Mouse (Mus musculus) left cerebral cortex, postnatal 10 days (tissue): ENCODE results near the gene Vps50. TPM values are rescaled to one million over a fixed set of nuclear protein-coding genes. Genes with fewer than 3 reads are reported as not detected.
"Not testable (repeated sequence)": the region's sequence is repeated elsewhere in the genome, so short reads cannot be mapped to it uniquely, and the experiment has no call there.

ENCODE experiments used
- DNase-seq, 2 experiments: peaks; one replicate each; pipeline ENCODE4 v3.0.0; 2021 to 2022; ENCODE audit warnings: low spot score in 2 of 2, mixed read lengths in 1 of 2; ENCODE audit errors: extremely low spot score in 1 of 2
- intact Hi-C: fragments of 180-260 bp; cut with DNase I; formaldehyde crosslinking; loops from one replicate; pipeline ENCODE4 v1.15.1; 2025
- total RNA-seq, 2 experiments: library from RNA; stranded (reverse); gene quantifications; 2 replicates each; pipeline ENCODE4 v1.2.3; 2021

Gene Vps50
- 10 to 100 TPM; 60.1 to 61.9 TPM for total RNA-seq

- intact Hi-C loops, result loop anchor here (5.0 kb wide), 1 partner anchor 46 kb away; no protein-coding TSS in a partner anchor
- DNase-seq, result peak; percentile 92 to 93
Observed at GRCm38 (mm10) chr6:3498162-3498848, at the start of gene Vps50, which contains the start of gene Hepacam2. Vps50 (plus strand) TSS chr6:3498382. Hepacam2 (minus strand) TSS chr6:3498298.

- intact Hi-C loops, result loop anchor here (5.0 kb wide), 1 partner anchor 43 kb away; the partner anchor contains the start of genes Hepacam2 and Vps50
- DNase-seq, result no peak
Observed at GRCm38 (mm10) chr6:3454421-3454820, 43.8 kb upstream of the Vps50 start.

DNA sequence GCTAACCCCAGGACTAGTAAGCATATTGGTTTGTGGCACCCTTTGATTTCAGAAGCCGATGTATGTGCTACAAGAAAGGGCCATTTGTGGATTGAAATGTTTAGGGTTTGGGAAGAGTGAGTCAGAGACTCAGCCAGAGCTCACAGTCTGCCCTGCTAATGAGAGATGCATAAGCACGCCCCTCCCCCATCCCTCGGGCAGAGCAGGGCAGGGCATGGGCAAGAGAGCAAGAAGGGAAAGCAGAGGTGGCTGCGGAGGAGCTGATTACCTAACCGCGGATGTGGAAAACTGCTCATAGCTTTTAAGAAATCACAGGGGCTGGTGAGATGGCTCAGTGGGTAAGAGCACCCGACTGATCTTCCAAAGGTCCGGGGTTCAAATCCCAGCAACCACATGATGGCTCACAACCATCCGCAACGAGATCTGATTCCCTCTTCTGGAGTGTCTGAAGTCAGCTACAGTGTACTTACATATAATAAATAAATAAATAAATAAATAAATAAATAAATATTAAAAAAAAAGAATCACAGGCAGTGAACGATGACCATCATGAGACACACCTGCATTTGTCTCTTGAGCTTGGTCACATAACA lies 42.1 kb upstream of the Vps50 start:
- DNase-seq, result peak in 1 of 2 experiments; percentile 32
- intact Hi-C loops, result no loop called here

DNA sequence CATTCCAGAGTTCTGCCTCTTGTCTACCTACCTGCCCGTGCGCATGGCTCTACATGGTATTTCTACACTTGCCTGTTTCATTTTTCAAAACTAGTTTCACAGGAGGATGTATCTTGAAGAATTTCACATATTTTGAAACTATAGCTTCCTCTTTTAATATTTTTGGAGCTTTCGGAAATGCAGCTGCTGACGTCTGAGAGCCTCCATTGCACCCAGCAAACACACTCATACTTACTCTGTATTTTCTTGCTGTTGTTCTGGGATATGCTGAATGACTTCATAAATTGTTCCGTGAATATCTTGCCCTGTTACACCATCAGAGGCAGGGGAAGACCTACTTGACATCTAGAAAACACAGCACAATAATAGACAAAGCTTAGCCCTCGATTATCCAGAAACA lies 35.2 kb upstream of the Vps50 start:
- intact Hi-C loops, result no loop called here
- DNase-seq, result no peak

GRCm38 (mm10) chr6:3463594-3463993 lies 34.6 kb upstream of the Vps50 start:
- intact Hi-C loops, result no loop called here

DNA sequence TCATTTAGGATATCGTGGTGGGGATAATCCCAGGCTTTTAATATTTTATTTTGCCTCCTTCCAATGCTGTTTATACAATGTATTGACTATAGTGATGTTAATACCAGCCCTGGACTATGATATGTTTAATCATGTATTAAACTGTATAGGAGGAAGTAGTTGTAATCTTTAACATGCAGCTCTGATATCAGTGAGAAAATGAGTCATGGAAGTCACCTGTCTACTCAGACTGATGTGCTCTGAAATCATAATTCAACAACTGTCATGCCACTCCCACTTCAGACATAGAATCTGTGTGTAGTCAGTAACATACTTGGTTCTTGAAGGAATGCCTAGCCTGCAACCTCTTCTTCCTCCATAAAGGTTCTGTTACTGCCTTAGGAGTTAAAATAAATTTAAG lies 29.6 kb upstream of the Vps50 start:
- intact Hi-C loops, result no loop called here
- no peak for DNase-seq

More at GRCm38 (mm10) chr6:3463594-3463993, 34.6 kb upstream of the Vps50 start:
- no peak for DNase-seq

DNA sequence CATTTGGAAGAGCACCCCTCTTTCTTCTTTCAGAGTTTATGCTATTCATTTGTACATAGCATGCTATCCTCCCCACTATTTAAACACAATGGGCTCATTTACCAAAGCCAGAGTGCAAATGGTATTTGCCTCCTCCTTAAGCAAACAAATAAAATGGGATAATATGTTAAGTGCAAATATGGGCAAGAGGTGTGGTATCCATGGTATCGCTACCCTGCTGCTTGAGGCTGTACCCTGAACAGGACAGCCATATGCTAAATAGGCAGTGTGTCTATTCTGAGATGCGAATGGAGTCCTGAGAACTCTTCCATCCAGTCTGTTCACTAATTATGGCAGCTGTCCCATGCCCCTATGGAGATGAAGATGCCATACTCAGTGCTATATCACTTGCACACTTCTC lies 27.5 kb upstream of the Vps50 start:
- no peak for DNase-seq
- intact Hi-C loops, result no loop called here

DNA sequence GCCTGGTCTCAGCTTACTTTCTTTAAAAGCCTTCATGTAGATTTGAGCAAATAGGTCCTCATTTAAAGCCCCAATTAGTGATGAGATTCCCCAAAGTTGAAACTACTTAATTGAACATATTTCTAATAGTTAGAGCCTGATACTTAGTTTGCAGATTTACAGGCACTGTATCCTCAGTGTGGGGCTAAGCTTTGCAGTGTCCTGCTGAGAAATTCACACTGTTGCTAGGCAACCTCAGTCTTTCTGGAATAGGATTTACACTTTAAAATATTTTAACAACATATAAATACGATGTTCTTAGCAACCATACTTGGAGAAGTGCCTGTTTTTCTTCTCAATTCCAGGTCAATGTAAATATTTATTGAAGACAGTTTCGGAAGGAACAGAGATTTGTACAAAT lies 21.9 kb upstream of the Vps50 start:
- intact Hi-C loops, result no loop called here
- DNase-seq, result peak in 1 of 2 experiments; percentile 31

- intact Hi-C loops, result no loop called here
- no peak for DNase-seq
Observed at GRCm38 (mm10) chr6:3479853-3480252, 18.3 kb upstream of the Vps50 start.

DNA sequence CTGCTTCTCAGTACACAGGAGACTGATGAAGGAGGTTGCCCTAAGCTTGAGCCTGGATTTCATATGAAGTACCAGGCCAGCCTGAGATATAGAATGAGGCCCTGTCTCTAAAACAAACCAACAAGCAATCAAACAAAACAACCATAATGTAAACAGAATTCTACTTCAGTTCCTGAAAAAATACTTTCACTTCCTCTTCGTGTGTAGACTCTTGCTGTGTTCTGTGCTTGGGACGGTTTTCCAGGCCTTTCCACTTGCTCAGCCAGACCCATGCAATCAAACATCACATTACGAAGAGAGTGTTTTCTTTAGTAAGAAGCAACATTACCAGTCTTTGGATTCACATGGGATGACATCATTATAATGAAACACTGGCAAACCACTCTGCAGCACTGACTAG lies 16.5 kb upstream of the Vps50 start:
- no peak for DNase-seq
- intact Hi-C loops, result no loop called here

- intact Hi-C loops, result no loop called here
- no peak for DNase-seq
Observed at GRCm38 (mm10) chr6:3485133-3485532, 13.0 kb upstream of the Vps50 start.

DNA sequence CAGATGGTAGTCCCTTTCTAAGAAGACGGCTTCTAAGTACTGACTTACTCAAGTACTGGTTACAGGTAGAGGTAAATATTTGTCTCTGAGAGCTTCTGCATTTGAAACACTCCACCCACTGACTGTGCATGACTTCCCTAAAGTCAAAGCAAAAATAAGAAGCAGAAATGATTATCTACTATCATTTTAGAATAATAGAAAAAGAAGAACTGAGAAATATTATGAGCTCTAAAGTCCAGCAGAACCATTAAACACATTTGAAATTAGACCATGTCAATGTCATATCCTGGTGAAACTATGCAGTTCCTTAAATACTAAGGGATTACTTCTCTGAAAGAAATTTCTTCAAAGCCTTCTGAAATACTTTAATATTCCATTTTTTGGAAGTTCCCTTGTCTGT lies 10.8 kb upstream of the Vps50 start:
- intact Hi-C loops, result no loop called here

GRCm38 (mm10) chr6:3494285-3494684 lies 3.9 kb upstream of the Vps50 start:
- intact Hi-C loops, result no loop called here
- no peak for DNase-seq

More for the DNA sequence above, 10.8 kb upstream of the Vps50 start:
- DNase-seq, result no peak

DNA sequence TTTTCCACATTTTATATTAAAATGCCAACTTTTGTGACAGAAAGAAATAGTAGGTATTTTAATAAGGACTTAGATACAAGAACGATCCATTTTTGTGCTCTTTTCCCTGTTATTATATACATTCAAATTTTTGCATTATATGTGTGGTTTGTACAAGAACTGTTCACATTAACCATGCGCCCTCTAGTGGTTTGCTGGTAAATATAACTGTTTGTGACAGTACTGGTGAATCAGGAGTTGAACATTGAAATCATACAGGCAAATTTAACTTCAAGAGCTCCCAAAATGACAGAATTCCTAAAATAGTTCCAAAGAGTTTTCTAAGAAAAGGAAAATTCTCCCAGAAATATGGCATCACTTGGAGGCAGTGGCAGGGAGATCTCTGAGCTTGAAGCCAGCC lies 2.0 kb upstream of the Vps50 start:
- intact Hi-C loops, result loop anchor here (5.0 kb wide), 1 partner anchor 44 kb away; no protein-coding TSS in a partner anchor
- DNase-seq, result peak; percentile 37 to 79

DNA sequence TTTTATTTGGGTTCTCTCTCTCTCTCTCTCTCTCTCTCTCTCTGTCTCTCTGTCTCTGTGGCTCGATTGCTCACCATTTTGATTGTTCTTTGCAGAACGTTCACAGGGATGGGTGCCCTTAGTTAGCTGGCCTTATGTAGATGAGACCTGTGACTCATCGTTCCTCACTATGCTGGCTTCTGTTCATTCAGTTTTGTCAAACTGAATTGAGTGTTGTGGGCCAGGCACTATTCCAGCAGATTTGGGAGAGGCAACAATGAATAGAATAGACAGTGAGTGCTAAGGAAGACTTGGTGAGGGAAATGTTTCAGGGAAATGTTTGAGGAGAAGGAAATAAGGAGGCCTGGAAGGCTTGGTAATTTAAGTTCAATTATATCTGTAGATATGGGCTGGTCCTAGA lies 2.1 kb downstream of the Vps50 start:
- DNase-seq, result no peak
- intact Hi-C loops, result no loop called here

DNA sequence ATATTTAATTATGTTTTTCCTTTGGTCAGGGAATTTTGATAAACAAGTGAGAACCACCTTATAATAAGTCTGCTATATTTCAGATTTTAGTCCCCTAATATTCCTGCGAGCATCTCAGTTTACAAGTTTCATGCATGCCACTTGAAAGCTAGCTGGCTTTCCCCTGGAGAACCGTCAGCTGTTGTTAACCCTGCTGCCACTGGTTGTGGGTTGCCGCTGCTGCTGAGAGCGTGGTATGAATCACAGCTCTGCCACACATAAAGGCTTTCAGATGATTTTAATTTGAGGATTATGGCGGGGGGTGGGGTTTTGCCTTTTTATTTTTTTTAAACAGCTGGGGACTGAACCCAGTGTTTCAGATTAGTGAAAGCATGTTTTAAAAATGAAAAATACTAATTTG lies 7.1 kb downstream of the Vps50 start:
- no peak for DNase-seq
- intact Hi-C loops, result no loop called here

DNA sequence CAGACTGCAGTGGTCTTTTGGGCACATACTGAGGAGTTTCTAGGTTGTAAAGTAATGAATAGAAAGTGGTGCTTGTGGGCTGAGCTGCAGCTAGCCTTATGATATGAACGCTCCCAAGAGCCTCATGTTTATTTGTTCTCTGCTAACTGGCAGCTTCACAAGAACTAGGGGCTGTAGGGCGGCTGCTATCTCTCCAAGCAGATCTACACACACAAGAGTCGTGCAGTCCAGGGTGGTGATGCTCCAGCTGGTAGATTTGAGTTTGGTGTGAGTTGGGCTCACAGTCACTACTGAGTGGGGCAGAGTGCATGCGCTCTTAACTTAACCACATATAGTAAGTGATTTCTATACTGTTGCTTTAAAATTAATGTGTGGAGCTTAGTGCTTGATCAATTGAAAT lies 8.9 kb downstream of the Vps50 start:
- intact Hi-C loops, result no loop called here
- no peak for DNase-seq

- intact Hi-C loops, DNase-seq: not testable (repeated sequence)
Observed at GRCm38 (mm10) chr6:3508151-3508550, 10.0 kb downstream of the Vps50 start.

DNA sequence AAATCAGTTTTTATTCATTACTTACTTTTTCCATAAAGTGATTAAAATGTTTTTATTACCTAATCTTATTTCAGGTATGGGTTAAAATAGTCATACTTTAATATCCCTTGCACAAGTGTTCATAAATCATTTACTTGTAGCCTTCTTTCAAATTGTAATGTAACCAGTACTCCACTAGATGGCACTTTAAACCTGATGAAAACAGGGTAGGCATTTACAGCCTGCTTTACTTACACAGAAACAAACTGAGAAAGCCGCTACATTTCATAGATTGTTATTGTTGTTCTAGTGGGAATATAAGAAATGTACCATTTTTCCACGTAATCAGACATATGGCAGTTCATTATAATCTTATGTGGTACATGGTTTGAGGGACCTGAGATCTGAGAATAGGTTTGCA lies 11.6 kb downstream of the Vps50 start:
- intact Hi-C loops, result loop anchor here (5.0 to 10.0 kb wide), 4 partner anchors 1235 to 1893 kb away; partner anchors contain the start of genes Asb4, Peg10 and Sgce
- DNase-seq, result peak in 1 of 2 experiments; percentile 40

GRCm38 (mm10) chr6:3511116-3511515 lies 12.9 kb downstream of the Vps50 start:
- no peak for DNase-seq
- intact Hi-C loops, result loop anchor here (5.0 to 10.0 kb wide), 4 partner anchors 1234 to 1891 kb away; partner anchors contain the start of genes Asb4, Peg10 and Sgce
